Mouse (Mus musculus) CH12.LX (cell line): ENCODE results near the gene Pbp2.

Experiments used
- CTCF ChIP-seq, 2 experiments: IDR thresholded peaks in 1 of 2; conservative IDR thresholded peaks in 1 of 2; 2 replicates each; pipeline ENCODE4 v1.5.1; 2011 to 2012; ENCODE audit warnings: low read depth in 2 of 2, low read length in 2 of 2, improper control_type of control experiment in 1 of 2, inconsistent platforms in 1 of 2, mild to moderate bottlenecking in 1 of 2, moderate library complexity in 1 of 2
- EP300 ChIP-seq: IDR thresholded peaks from 2 replicates; pipeline ENCODE4 v1.6.1; 2011; ENCODE audit warnings: low read length, improper control_type of control experiment
- MAFK ChIP-seq: IDR thresholded peaks from 2 replicates; pipeline ENCODE4 v1.6.1; 2011; ENCODE audit warnings: low read length, improper control_type of control experiment; ENCODE audit not compliant: insufficient replicate concordance
- MAX ChIP-seq: IDR thresholded peaks from 2 replicates; pipeline ENCODE4 v1.6.1; 2011; ENCODE audit warnings: low read length, improper control_type of control experiment
- MXI1 ChIP-seq: IDR thresholded peaks from 2 replicates; pipeline ENCODE4 v1.6.1; 2011; ENCODE audit warnings: mild to moderate bottlenecking, low read depth, low read length, improper control_type of control experiment
- NRF1 ChIP-seq: IDR thresholded peaks from 2 replicates; pipeline ENCODE4 v1.6.1; 2014; ENCODE audit warnings: low read depth, mild to moderate bottlenecking, inconsistent platforms, low read length, improper control_type of control experiment, moderate library complexity
- POLR2A ChIP-seq: IDR thresholded peaks from 2 replicates; pipeline ENCODE4 v1.6.1; 2011; ENCODE audit warnings: low read depth, mild to moderate bottlenecking, improper control_type of control experiment, low read length
- RCOR1 ChIP-seq: conservative IDR thresholded peaks from 2 replicates; pipeline ENCODE4 v1.6.1; 2012; ENCODE audit warnings: low read depth, mild to moderate bottlenecking, inconsistent platforms, low read length, improper control_type of control experiment
- TBP ChIP-seq: conservative IDR thresholded peaks from 2 replicates; pipeline ENCODE4 v1.6.1; 2011; ENCODE audit warnings: low read depth, low read length, improper control_type of control experiment

DNA sequence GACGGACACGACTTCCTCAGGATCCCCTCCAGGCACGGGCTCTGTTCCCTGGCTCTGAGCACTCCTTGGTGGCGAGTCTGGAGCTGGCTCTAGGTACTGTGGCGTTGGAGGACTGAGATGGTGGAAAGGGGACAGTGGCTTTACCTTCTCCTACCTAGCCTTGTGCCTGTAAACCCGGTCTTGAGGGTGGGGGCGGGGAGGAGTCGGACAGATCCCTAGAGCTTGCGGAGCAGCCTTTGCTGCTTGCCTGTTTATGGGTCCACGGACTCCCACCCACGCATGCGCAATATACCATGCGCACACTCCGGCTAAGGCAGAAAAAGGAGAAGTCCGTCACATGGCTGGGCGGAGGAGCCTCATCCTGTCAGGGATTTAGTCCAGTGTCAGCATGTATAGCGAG, 13.9 kb downstream of the Pbp2 start:
- TF ChIP-seq TBP (no peak), RCOR1 (no peak), MAFK (no peak), CTCF (conservative IDR thresholded peaks at IDR 0.05 in 1 of 2, IDR thresholded peaks at IDR 0.05 in 1 of 2; ENCODE audit: low read depth in 2 of 2, low read length in 2 of 2) (no peak), NRF1 (no peak), EP300 (no peak), POLR2A (no peak), MXI1 (no peak), MAX (no peak)
